ENCODE assay signal across 9 mouse cellular contexts in the genomic region with DNA sequence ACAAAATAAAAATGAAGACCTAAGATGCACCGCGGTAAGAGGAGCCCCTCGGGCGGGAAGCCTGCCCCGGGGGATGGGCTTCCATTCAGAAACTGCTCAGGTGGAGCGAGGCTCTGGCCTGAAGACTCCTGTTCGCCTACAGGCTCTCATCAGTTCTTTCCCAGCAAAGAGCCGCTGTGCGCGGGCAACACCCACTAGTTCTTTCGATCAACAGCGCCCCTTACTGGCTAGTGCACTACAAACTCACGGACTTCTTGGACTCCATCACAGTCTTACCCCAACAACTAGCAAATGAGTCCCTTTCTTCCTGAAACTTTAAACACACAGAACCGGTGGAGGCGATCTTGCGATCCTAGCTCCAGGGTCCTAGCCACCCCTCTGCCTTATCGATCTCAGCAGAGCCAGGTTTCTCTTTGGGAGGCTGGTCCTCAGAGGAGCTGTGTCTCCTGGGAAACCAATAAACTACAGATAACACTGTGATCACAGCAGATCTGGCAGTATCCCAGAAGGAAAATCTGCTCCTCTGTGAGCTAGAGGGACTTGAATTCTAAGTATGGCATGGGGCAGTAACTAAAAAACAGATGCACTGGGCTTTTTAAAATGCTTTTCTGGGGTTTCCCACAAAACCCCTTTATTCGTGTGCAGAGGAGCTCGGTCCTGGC. TPM values are rescaled to one million over a fixed set of nuclear protein-coding genes. Genes with fewer than 3 reads are reported as not detected.
DNase-seq lines count a peak whose midpoint lies in the region; ATAC-seq and TF ChIP-seq lines count a peak whose summit lies in the region.
"Had no signal": no experiment of that assay in that cellular context is flagged by ENCODE, and none has a peak within 500 bp of the region (broad histone marks: within the 10 kb centered on the region; RNA-seq: fewer than 3 reads in every experiment).

No protein-coding gene starts in this region.

- in situ Hi-C loops in Patski (cut with MboI; ENCODE audit: low pct_unique_long_range_greater_than_20kb) = loop anchor here (10.0 kb wide), 1 partner anchor 219 kb away; the partner anchor contains the start of gene 4932438H23Rik

- no peaks in the 10 kb centered on the region for H3K9me3 ChIP-seq in hindbrain, embryonic 13.5 days

- H3K27ac ChIP-seq in hindbrain, embryonic 13.5 days = no peak overlapping the region

- peaks cover 21% of the 10 kb centered on the region for H3K27me3 ChIP-seq in Patski
- peaks cover 96% of the 10 kb centered on the region for H3K27me3 ChIP-seq in hindbrain, embryonic 13.5 days

- H3K4me1 ChIP-seq in hindbrain, embryonic 13.5 days (replicated peaks) = peaks cover 17% of the 10 kb centered on the region

- 0 out of 2 replicates have a peak overlapping the region, but pooled peaks have one; percentile 6 for H3K4me2 ChIP-seq in hindbrain, embryonic 13.5 days

- WGBS in hindbrain, embryonic 13.5 days = 7% methylated on average over 19 of the region's 19 CpGs

- H3K4me3 ChIP-seq in hindbrain, embryonic 13.5 days = no peak overlapping the region
- H3K4me3 ChIP-seq: myocyte had no signal

- TF ChIP-seq CTCF in Patski (IDR thresholded peaks at IDR 0.05) = peak; percentile 63

- no peak for ATAC-seq in Patski
- 0 out of 2 replicates have a peak, but pooled peaks have one; percentile 39 for ATAC-seq in hindbrain, embryonic 13.5 days (ENCODE audit: low FRiP score)

- H3K9ac ChIP-seq in hindbrain, embryonic 13.5 days = no peak overlapping the region

- POLR2A ChIA-PET in Patski (lab: Charles Lee) = no interaction called here

- no peaks in the 10 kb centered on the region for H3K36me3 ChIP-seq in hindbrain, embryonic 13.5 days

- DNase-seq in Patski (ENCODE audit: low read depth, low spot score) = no peak
- DNase-seq in cerebellum, adult 9-11 months = peak; percentile 70
- DNase-seq in frontal cortex, adult 2 months (ENCODE audit: extremely low spot score in 1 of 2, low spot score in 1 of 2) = peak; percentile 43 to 86
- DNase-seq in layer of hippocampus, postnatal 14 days (ENCODE audit: low spot score in 2 of 2) = peak; percentile 73 to 86
- DNase-seq in lung, postnatal 14 days = peak; percentile 70
- peak; percentile 89 for DNase-seq in retina, postnatal 1 day
- DNase-seq in thymus, postnatal 4 days = peak; percentile 74

- CTCF ChIA-PET in Patski (lab: Charles Lee) = interaction anchor here (1.1 kb wide), 1 partner anchor 12 kb away, joined by 3 read pairs; no protein-coding TSS in a partner anchor

RNA-seq across cellular contexts. Expression of gene Olig1, which starts 44.7 kb away (rescaled TPM):
- not detected for polyA plus RNA-seq in Patski (2021)
- polyA plus RNA-seq in frontal cortex, adult 2 months (2012; rRNA removed) = 163 and 191 TPM in 2 replicates
- 21.4 and 29.2 TPM in 2 replicates for polyA plus RNA-seq in hindbrain, embryonic 13.5 days (2015; fragmentation: Nextera tagmentation; extraction: Ambion mirVana)
- 100 to 1,000 TPM; 200 to 207 TPM for total RNA-seq in layer of hippocampus, postnatal 14 days (2021)
- polyA plus RNA-seq: myocyte had no signal

RNA-seq across cellular contexts. Expression of gene Ifnar2, which starts 58.3 kb away (rescaled TPM):
- 97.8 TPM for polyA plus RNA-seq in Patski (2021)
- 33.8 and 36.4 TPM in 2 replicates for polyA plus RNA-seq in frontal cortex, adult 2 months (2012; rRNA removed)
- polyA plus RNA-seq in hindbrain, embryonic 13.5 days (2015; fragmentation: Nextera tagmentation; extraction: Ambion mirVana) = 33.2 and 36.3 TPM in 2 replicates
- total RNA-seq in layer of hippocampus, postnatal 14 days (2021) = 10 to 100 TPM; 21.0 to 22.8 TPM

Comparison
In these comparisons a context has a peak if more than half of its experiments do, and no peak if none do; other contexts are left out.
1. RNA of gene Olig1, which starts 44.7 kb away (polyA plus RNA-seq): 163 to 191 TPM in frontal cortex, adult 2 months and 21.4 to 29.2 TPM in hindbrain, embryonic 13.5 days; not detected in Patski (single experiment); every median in the first group is over 10 times any median in the second.